Mouse (Mus musculus) MEL (cell line): ENCODE results near the gene Gcg. TPM values are rescaled to one million over a fixed set of nuclear protein-coding genes. Genes with fewer than 3 reads are reported as not detected.

Source experiments
- DNase-seq: peaks from one replicate; pipeline ENCODE4 v3.0.0; 2011; ENCODE audit warnings: low read depth, low spot score
- H3K27ac ChIP-seq: 2 replicates; pipeline ENCODE4 v1.5.1; 2012; ENCODE audit warnings: low read depth, mild to moderate bottlenecking, control low read depth, low read length, moderate library complexity; ENCODE audit not compliant: control insufficient read depth
- H3K27me3 ChIP-seq, 2 experiments: fragments of 150-350 bp in 1 of 2; sonication (generic) in 1 of 2; 2 replicates each; pipeline ENCODE4 v1.6.1; 2012; ENCODE audit warnings: low read length in 2 of 2, mild to moderate bottlenecking in 2 of 2, improper control_type of control experiment in 1 of 2, moderate library complexity in 1 of 2; ENCODE audit not compliant: insufficient read depth in 2 of 2, control insufficient read depth in 1 of 2
- H3K36me3 ChIP-seq, 2 experiments: 2 replicates each; pipeline ENCODE4 v1.6.1; 2012 to 2014; ENCODE audit warnings: low read length in 2 of 2, improper control_type of control experiment in 1 of 2, inconsistent platforms in 1 of 2, mild to moderate bottlenecking in 1 of 2; ENCODE audit not compliant: insufficient read depth in 2 of 2, control insufficient read depth in 1 of 2
- H3K4me1 ChIP-seq, 2 experiments: fragments of 150-350 bp in 1 of 2; sonication (generic) in 1 of 2; 2 replicates each; pipeline ENCODE4 v1.6.1; 2012; ENCODE audit warnings: low read length in 2 of 2, improper control_type of control experiment in 1 of 2, mild to moderate bottlenecking in 1 of 2; ENCODE audit not compliant: insufficient read depth in 2 of 2, control insufficient read depth in 1 of 2
- H3K4me3 ChIP-seq, 2 experiments: fragments of 150-350 bp in 1 of 2; sonication (generic) in 1 of 2; 2 replicates each; pipeline ENCODE4 v1.5.1; 2012; ENCODE audit warnings: low read depth in 2 of 2, low read length in 2 of 2, mild to moderate bottlenecking in 2 of 2, moderate library complexity in 2 of 2, control low read depth in 1 of 2, improper control_type of control experiment in 1 of 2; ENCODE audit not compliant: control insufficient read depth in 1 of 2, insufficient read depth in 1 of 2
- H3K79me2 ChIP-seq: 2 replicates; pipeline ENCODE4 v1.6.1; 2012; ENCODE audit warnings: mild to moderate bottlenecking, low read length, moderate library complexity; ENCODE audit not compliant: control insufficient read depth, poor library complexity, insufficient read depth
- H3K9ac ChIP-seq: 2 replicates; pipeline ENCODE4 v1.6.1; 2012; ENCODE audit warnings: low read depth, mild to moderate bottlenecking, control low read depth, low read length, moderate library complexity; ENCODE audit not compliant: control insufficient read depth, poor library complexity, severe bottlenecking
- H3K9me3 ChIP-seq: fragments of 150-350 bp; sonication (generic); replicated peaks from 2 replicates; pipeline ENCODE4 v1.6.1; 2012; ENCODE audit warnings: mild to moderate bottlenecking, low read length, improper control_type of control experiment, moderate library complexity; ENCODE audit not compliant: insufficient read depth
- CHD1 ChIP-seq: IDR thresholded peaks from 2 replicates; pipeline ENCODE4 v1.6.1; 2012; ENCODE audit warnings: low read depth, mild to moderate bottlenecking, inconsistent platforms, low read length, improper control_type of control experiment
- CHD2 ChIP-seq: IDR thresholded peaks from 2 replicates; pipeline ENCODE4 v1.6.1; 2011; ENCODE audit warnings: low read length, improper control_type of control experiment
- CTCF ChIP-seq, 3 experiments: IDR thresholded peaks in 2 of 3; conservative IDR thresholded peaks in 1 of 3; 2 replicates each; pipeline ENCODE4 v1.5.1; 2011 to 2012; ENCODE audit warnings: low read length in 3 of 3, low read depth in 2 of 3, mild to moderate bottlenecking in 2 of 3, improper control_type of control experiment in 1 of 3, inconsistent platforms in 1 of 3, mixed read lengths in 1 of 3, moderate library complexity in 1 of 3; ENCODE audit not compliant: control insufficient read depth in 1 of 3, insufficient read depth in 1 of 3, poor library complexity in 1 of 3, severe bottlenecking in 1 of 3
- HCFC1 ChIP-seq: IDR thresholded peaks from 2 replicates; pipeline ENCODE4 v1.6.1; 2012; ENCODE audit warnings: low read depth, mild to moderate bottlenecking, inconsistent platforms, low read length, improper control_type of control experiment, moderate library complexity
- JUND ChIP-seq: IDR thresholded peaks from 2 replicates; pipeline ENCODE4 v1.6.1; 2011; ENCODE audit warnings: low read depth, mild to moderate bottlenecking, improper control_type of control experiment, low read length
- MAX ChIP-seq: IDR thresholded peaks from 2 replicates; pipeline ENCODE4 v1.6.1; 2011; ENCODE audit warnings: low read length, improper control_type of control experiment
- MAZ ChIP-seq: IDR thresholded peaks from 2 replicates; pipeline ENCODE4 v1.6.1; 2012; ENCODE audit warnings: low read depth, mild to moderate bottlenecking, inconsistent platforms, low read length, improper control_type of control experiment
- MEF2A ChIP-seq: IDR thresholded peaks from 2 replicates; pipeline ENCODE4 v1.6.1; 2014; ENCODE audit warnings: low read depth, mild to moderate bottlenecking, inconsistent platforms, low read length, improper control_type of control experiment; ENCODE audit not compliant: poor library complexity, insufficient replicate concordance, severe bottlenecking; ENCODE audit errors: extremely low read depth
- MYB ChIP-seq: IDR thresholded peaks from 2 replicates; pipeline ENCODE4 v1.6.1; 2011; ENCODE audit warnings: mild to moderate bottlenecking, low read depth, low read length, improper control_type of control experiment
- MYC ChIP-seq: IDR thresholded peaks from 2 replicates; pipeline ENCODE4 v1.6.1; 2011; ENCODE audit warnings: low read depth, mild to moderate bottlenecking, low read length, improper control_type of control experiment, moderate library complexity
- NELFE ChIP-seq: IDR thresholded peaks from 2 replicates; pipeline ENCODE4 v1.6.1; 2011; ENCODE audit warnings: low read depth, low read length, improper control_type of control experiment
- POLR2A ChIP-seq, 2 experiments: IDR thresholded peaks; 2 replicates each; pipeline ENCODE4 v1.6.1; 2011 to 2012; ENCODE audit warnings: low read length in 2 of 2, mild to moderate bottlenecking in 2 of 2, control low read depth in 1 of 2, improper control_type of control experiment in 1 of 2, low read depth in 1 of 2, moderate library complexity in 1 of 2; ENCODE audit not compliant: control insufficient read depth in 1 of 2, insufficient read depth in 1 of 2, poor library complexity in 1 of 2
- POLR2AphosphoS2 ChIP-seq: IDR thresholded peaks from 2 replicates; pipeline ENCODE4 v1.6.1; 2011; ENCODE audit warnings: low read length, improper control_type of control experiment
- POLR2AphosphoS5 ChIP-seq: IDR thresholded peaks from 2 replicates; pipeline ENCODE4 v1.6.1; 2012; ENCODE audit warnings: low read depth, borderline replicate concordance, mild to moderate bottlenecking, inconsistent platforms, low read length, moderate library complexity, mixed read lengths
- RAD21 ChIP-seq: IDR thresholded peaks from 2 replicates; pipeline ENCODE4 v1.6.1; 2011; ENCODE audit warnings: mild to moderate bottlenecking, low read depth, low read length, improper control_type of control experiment
- RCOR1 ChIP-seq: IDR thresholded peaks from 2 replicates; pipeline ENCODE4 v1.6.1; 2012; ENCODE audit warnings: low read depth, mild to moderate bottlenecking, inconsistent platforms, low read length, improper control_type of control experiment
- TAL1 ChIP-seq: IDR thresholded peaks from 2 replicates; pipeline ENCODE4 v1.6.1; 2012; ENCODE audit warnings: mild to moderate bottlenecking, inconsistent platforms, low read length, moderate library complexity, mixed read lengths
- TCF12 ChIP-seq: IDR thresholded peaks from 2 replicates; pipeline ENCODE4 v1.6.1; 2014; ENCODE audit warnings: low read depth, mild to moderate bottlenecking, inconsistent platforms, low read length, improper control_type of control experiment, moderate library complexity
- UBTF ChIP-seq: IDR thresholded peaks from 2 replicates; pipeline ENCODE4 v1.6.1; 2012; ENCODE audit warnings: low read depth, mild to moderate bottlenecking, inconsistent platforms, low read length, improper control_type of control experiment, moderate library complexity, borderline replicate concordance; ENCODE audit not compliant: insufficient read depth
- USF1 ChIP-seq: IDR thresholded peaks from 2 replicates; pipeline ENCODE4 v1.6.1; 2014; ENCODE audit warnings: low read depth, mild to moderate bottlenecking, inconsistent platforms, low read length, improper control_type of control experiment, moderate library complexity
- USF2 ChIP-seq, 2 experiments: IDR thresholded peaks; 2 replicates each; pipeline ENCODE4 v1.6.1; 2011 to 2012; ENCODE audit warnings: improper control_type of control experiment in 2 of 2, low read length in 2 of 2, borderline replicate concordance in 1 of 2, inconsistent platforms in 1 of 2, low read depth in 1 of 2, mild to moderate bottlenecking in 1 of 2; ENCODE audit not compliant: insufficient read depth in 1 of 2
- ZNF384 ChIP-seq: IDR thresholded peaks from 2 replicates; pipeline ENCODE4 v1.6.1; 2012; ENCODE audit warnings: low read depth, mild to moderate bottlenecking, inconsistent platforms, low read length, improper control_type of control experiment
- polyA plus RNA-seq, 2 experiments: library from polyadenylated mRNA; stranded (reverse) in 1 of 2; unstranded in 1 of 2; fragments of >175 nt in 1 of 2; fragments of >200 nt in 1 of 2; gene quantifications; 2 replicates each; pipeline versions ENCODE4 v1.2.1 to v1.2.4; 2012; ENCODE audit warnings: low replicate concordance in 2 of 2, low read depth in 1 of 2; ENCODE audit not compliant: insufficient read length in 2 of 2, insufficient read depth in 1 of 2, missing spikeins in 1 of 2
- total RNA-seq: library from RNA; depleted of rRNA; stranded (reverse); fragments of 300-350 nt; gene quantifications from 2 replicates; pipeline ENCODE4 v1.2.3, GENCODE M21; 2012

Gcg gene
- total and polyA plus RNA-seq, 3 experiments = not detected

DNA sequence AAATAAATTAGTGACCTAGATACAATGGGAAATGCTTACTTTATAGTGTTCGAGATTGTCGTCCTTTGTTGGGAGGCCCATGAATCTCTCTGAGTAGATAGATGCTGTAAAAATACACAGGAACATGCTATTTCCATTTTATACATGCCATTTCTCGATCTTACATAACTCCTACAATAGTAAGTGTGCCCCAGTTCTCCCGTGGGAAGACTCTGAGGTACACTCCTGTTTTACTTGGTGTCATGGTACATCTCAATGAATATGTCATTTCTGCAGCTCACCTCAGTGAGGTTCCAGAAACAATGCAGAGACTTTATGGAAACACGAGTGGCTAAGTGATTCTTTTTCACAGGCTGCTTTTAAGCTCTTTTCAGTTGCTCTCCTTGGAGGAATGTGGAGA is 19.9 kb upstream of the Gcg start:
- Histone ChIP-seq H3K27me3 (no peaks in the 10 kb centered on the region; a peak in 1 of 4 replicates), H3K9ac (no peak overlapping the region)
- DNase-seq = no peak

DNA sequence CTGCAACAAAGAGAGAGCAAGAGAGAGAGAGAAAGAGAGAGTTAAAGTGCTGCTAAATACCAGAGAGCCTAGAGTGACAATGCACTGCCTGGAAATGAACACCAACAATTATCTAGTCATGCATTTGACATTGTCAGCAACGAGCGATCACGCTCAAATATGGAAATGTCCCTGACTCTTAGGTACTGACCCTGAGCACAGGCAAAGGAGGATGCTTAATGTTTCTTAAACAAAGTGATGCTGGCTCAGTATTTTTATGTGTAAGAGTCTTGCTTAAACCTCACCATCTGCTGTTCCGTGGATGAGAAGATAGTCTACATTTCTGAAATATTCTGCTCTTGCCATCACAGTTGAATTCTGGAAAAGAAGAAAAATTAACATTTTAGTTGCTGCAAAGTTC is 19.1 kb upstream of the Gcg start:
- Histone ChIP-seq H3K27me3 (no peaks in the 10 kb centered on the region; a peak in 1 of 4 replicates), H3K36me3 (no peaks in the 10 kb centered on the region), H3K4me3 (no peak overlapping the region), H3K9me3 (no peaks in the 10 kb centered on the region), H3K79me2 (no peaks in the 10 kb centered on the region), H3K4me1 (no peaks in the 10 kb centered on the region)
- no peak for DNase-seq
- no peak for TF ChIP-seq CHD2
- TF ChIP-seq RAD21 = no peak
- TF ChIP-seq NELFE = no peak
- TF ChIP-seq POLR2AphosphoS5 = no peak
- TF ChIP-seq POLR2A (IDR thresholded peaks at IDR 0.05; ENCODE audit: control insufficient read depth in 1 of 2, insufficient read depth in 1 of 2, low read depth in 1 of 2, low read length in 2 of 2, poor library complexity in 1 of 2) = no peak
- TF ChIP-seq MYC = no peak
- TF ChIP-seq USF2 (IDR thresholded peaks at IDR 0.05; ENCODE audit: borderline replicate concordance in 1 of 2, insufficient read depth in 1 of 2, low read depth in 1 of 2, low read length in 2 of 2) = no peak
- no peak for TF ChIP-seq ZNF384
- TF ChIP-seq MEF2A = no peak
- TF ChIP-seq UBTF = no peak
- TF ChIP-seq CTCF (IDR thresholded peaks at IDR 0.05 in 2 of 3, conservative IDR thresholded peaks at IDR 0.05 in 1 of 3; ENCODE audit: control insufficient read depth in 1 of 3, insufficient read depth in 1 of 3, low read depth in 2 of 3, low read length in 3 of 3, poor library complexity in 1 of 3, severe bottlenecking in 1 of 3) = no peak
- TF ChIP-seq, all 39 proteins: peak for 0
- H3K9ac ChIP-seq = no peak overlapping the region
- no peak overlapping the region for H3K27ac ChIP-seq

More for the DNA sequence above, 19.9 kb upstream of the Gcg start:
- H3K9me3 ChIP-seq = no peaks in the 10 kb centered on the region
- no peak for TF ChIP-seq MYB
- TF ChIP-seq MAX = no peak
- TF ChIP-seq TAL1 = no peak
- no peak for TF ChIP-seq CHD1
- no peak for TF ChIP-seq NELFE
- TF ChIP-seq USF1 = no peak
- no peak for TF ChIP-seq MAZ
- no peak for TF ChIP-seq HCFC1
- TF ChIP-seq RCOR1 = no peak
- no peak for TF ChIP-seq UBTF
- no peak for TF ChIP-seq MYC
- TF ChIP-seq TCF12 = no peak
- no peak for TF ChIP-seq POLR2AphosphoS2
- no peak for TF ChIP-seq POLR2A (IDR thresholded peaks at IDR 0.05; ENCODE audit: control insufficient read depth in 1 of 2, insufficient read depth in 1 of 2, low read depth in 1 of 2, low read length in 2 of 2, poor library complexity in 1 of 2)
- TF ChIP-seq MEF2A = no peak
- TF ChIP-seq JUND = no peak
- TF ChIP-seq, all 39 proteins: peak for 0
- Histone ChIP-seq H3K36me3 (no peaks in the 10 kb centered on the region), H3K27ac (no peak overlapping the region), H3K79me2 (no peaks in the 10 kb centered on the region), H3K4me1 (no peaks in the 10 kb centered on the region), H3K4me3 (no peak overlapping the region)
